Mouse (Mus musculus) embryonic facial prominence, embryonic 10.5 days (tissue): ENCODE measurements around the gene Sap30bp. TPM values are rescaled to one million over a fixed set of nuclear protein-coding genes. Genes with fewer than 3 reads are reported as not detected.

Experiments used
- DNase-seq: peaks from one replicate; pipeline ENCODE4 v3.0.0-alpha.2; 2017; ENCODE audit warnings: low spot score
- H3K27ac ChIP-seq: fragments of 300-500 bp; sonication (generic); replicated peaks from 2 replicates; pipeline ENCODE4 v1.5.1; 2016; ENCODE audit warnings: mild to moderate bottlenecking
- H3K27me3 ChIP-seq: fragments of 300-500 bp; sonication (generic); replicated peaks from 2 replicates; pipeline ENCODE4 v1.6.1; 2016; ENCODE audit warnings: low read depth, mild to moderate bottlenecking; ENCODE audit not compliant: poor library complexity, severe bottlenecking
- H3K36me3 ChIP-seq: fragments of 300-500 bp; sonication (generic); replicated peaks from 2 replicates; pipeline ENCODE4 v1.6.1; 2016; ENCODE audit warnings: mild to moderate bottlenecking, moderate library complexity
- H3K4me1 ChIP-seq: fragments of 300-500 bp; sonication (generic); 2 replicates; pipeline ENCODE4 v1.6.1; 2016
- H3K4me3 ChIP-seq: fragments of 300-500 bp; sonication (generic); 2 replicates; pipeline ENCODE4 v1.5.1; 2016; ENCODE audit warnings: mild to moderate bottlenecking, moderate library complexity
- H3K9me3 ChIP-seq: fragments of 300-500 bp; sonication (generic); 2 replicates; pipeline ENCODE4 v1.6.1; 2016; ENCODE audit warnings: mild to moderate bottlenecking
- WGBS: fragments of 180-500 bp; shearing (Covaris S2); methylation state at CpG from one replicate; pipeline ENCODE4 v1.1.7; 2016; 5-methylcytosine and 5-hydroxymethylcytosine counted together
- polyA plus RNA-seq: library from polyadenylated mRNA; unstranded; fragments of >200 nt; fragmentation: Nextera tagmentation; extraction: Ambion mirVana; gene quantifications from 2 replicates; pipeline ENCODE4 v1.2.1, GENCODE M21; 2016

Sap30bp gene
- polyA plus RNA-seq, 1 experiment from 2014 or later: 50.8 TPM

- peaks cover 52% of the 10 kb centered on the region for H3K36me3 ChIP-seq
- no peak for DNase-seq
- no peaks in the 10 kb centered on the region for H3K9me3 ChIP-seq
- H3K4me1 ChIP-seq: peaks cover 55% of the 10 kb centered on the region
- H3K4me3 ChIP-seq: peak overlapping the region; percentile 6; the same call in 1 of the 2 replicates
- no peaks in the 10 kb centered on the region for H3K27me3 ChIP-seq
- WGBS: 91% methylated on average over 8 of the region's 8 CpGs
- no peak overlapping the region for H3K27ac ChIP-seq
Measured at GRCm38 (mm10) chr11:116010146-116010545, 77.1 kb downstream of the Sap30bp start.

- H3K27ac ChIP-seq: 0 out of 2 replicates have a peak overlapping the region, but pooled peaks have one; percentile 40
- no peaks in the 10 kb centered on the region for H3K9me3 ChIP-seq
- 87% methylated on average over 5 of the region's 5 CpGs for WGBS
- H3K4me3 ChIP-seq: peak overlapping the region; percentile 74; the same call in 1 of the 2 replicates
- DNase-seq: no peak
- peaks cover 47% of the 10 kb centered on the region for H3K4me1 ChIP-seq
- peaks cover 52% of the 10 kb centered on the region for H3K36me3 ChIP-seq
- no peaks in the 10 kb centered on the region for H3K27me3 ChIP-seq
Measured at GRCm38 (mm10) chr11:116010948-116011347, 77.9 kb downstream of the Sap30bp start.

GRCm38 (mm10) chr11:116011529-116012261 lies 78.6 kb downstream of the Sap30bp start:
- no peaks in the 10 kb centered on the region for H3K27me3 ChIP-seq
- H3K27ac ChIP-seq: peak overlapping the region; percentile 92
- H3K4me1 ChIP-seq: peaks cover 40% of the 10 kb centered on the region
- peaks cover 44% of the 10 kb centered on the region for H3K36me3 ChIP-seq
- H3K9me3 ChIP-seq: no peaks in the 10 kb centered on the region
- DNase-seq: peak; percentile 63
- H3K4me3 ChIP-seq: peak overlapping the region; percentile 74
- WGBS: 14% methylated on average over 14 of the region's 14 CpGs

- under 1% methylated on average over 55 of the region's 55 CpGs for WGBS
- Histone ChIP-seq H3K36me3 (peaks cover 37% of the 10 kb centered on the region), H3K4me3 (peak within 1 kb of the TSS; percentile 74), H3K27ac (peak within 1 kb of the TSS; percentile 92), H3K27me3 (no peaks in the 10 kb centered on the region), H3K9me3 (no peaks in the 10 kb centered on the region), H3K4me1 (peaks cover 40% of the 10 kb centered on the region)
- peak; percentile 96 for DNase-seq
Measured at GRCm38 (mm10) chr11:116012262-116012947, 79.3 kb downstream of the Sap30bp start, which contains the start of gene Galk1. Gene Galk1, minus strand, starts transcription at chr11:116012719.

GRCm38 (mm10) chr11:116014821-116015220 lies 81.7 kb downstream of the Sap30bp start:
- no peak for DNase-seq
- Histone ChIP-seq H3K9me3 (no peaks in the 10 kb centered on the region), H3K27me3 (no peaks in the 10 kb centered on the region), H3K36me3 (peaks cover 13% of the 10 kb centered on the region), H3K27ac (no peak overlapping the region), H3K4me3 (no peak overlapping the region), H3K4me1 (peaks cover 47% of the 10 kb centered on the region)
- 68% methylated on average over 8 of the region's 8 CpGs for WGBS

Other genes starting within 250 kb of the Sap30bp start
- gene Grb2, start 224.7 kb upstream of the Sap30bp start, polyA plus RNA-seq: 73.5 and 76.0 TPM in 2 replicates
- gene Tmem94, start 167.8 kb upstream of the Sap30bp start, polyA plus RNA-seq: 34.6 and 38.9 TPM in 2 replicates
- 20.3 and 20.4 TPM in 2 replicates for gene Caskin2, start 119.6 kb upstream of the Sap30bp start, polyA plus RNA-seq
- 40.3 and 40.6 TPM in 2 replicates for gene Tsen54, start 118.6 kb upstream of the Sap30bp start, polyA plus RNA-seq
- gene Llgl2, start 109.2 kb upstream of the Sap30bp start, polyA plus RNA-seq: 15.3 and 15.5 TPM in 2 replicates
- 0.07 and 0.16 TPM in 2 replicates for gene Myo15b, start 74.9 kb upstream of the Sap30bp start, polyA plus RNA-seq
- gene Smim5, start 33.3 kb upstream of the Sap30bp start, polyA plus RNA-seq: 1.5 and 1.8 TPM in 2 replicates
- gene Smim6, start 21.3 kb upstream of the Sap30bp start, polyA plus RNA-seq: 1.1 and 1.6 TPM in 2 replicates
- gene Recql5, start 195 bp downstream of the Sap30bp start, polyA plus RNA-seq: 27.9 and 30.7 TPM in 2 replicates
- gene Itgb4, start 41.4 kb downstream of the Sap30bp start, polyA plus RNA-seq: 1.1 and 1.5 TPM in 2 replicates
- gene Galk1, start 79.4 kb downstream of the Sap30bp start, polyA plus RNA-seq: 212 and 216 TPM in 2 replicates
- 1,824 and 1,981 TPM in 2 replicates for gene H3f3b, start 94.7 kb downstream of the Sap30bp start, polyA plus RNA-seq
- 49.4 and 50.9 TPM in 2 replicates for gene Unk, start 97.0 kb downstream of the Sap30bp start, polyA plus RNA-seq
- gene Unc13d, start 144.7 kb downstream of the Sap30bp start, polyA plus RNA-seq: 2.9 TPM in 2 replicates
- gene Wbp2, start 153.7 kb downstream of the Sap30bp start, polyA plus RNA-seq: 74.2 and 76.8 TPM in 2 replicates
- 4.5 and 4.7 TPM in 2 replicates for gene Trim47, start 193.9 kb downstream of the Sap30bp start, polyA plus RNA-seq
- gene Trim65, start 197.8 kb downstream of the Sap30bp start, polyA plus RNA-seq: 1.9 and 2.3 TPM in 2 replicates
- gene Mrpl38, start 205.6 kb downstream of the Sap30bp start, polyA plus RNA-seq: 108 and 117 TPM in 2 replicates
- gene Fbf1, start 234.9 kb downstream of the Sap30bp start, polyA plus RNA-seq: 61.0 and 61.8 TPM in 2 replicates